Mouse (Mus musculus) macrophage (primary cell): ENCODE data around the gene Fkbp11. TPM values are rescaled to one million over a fixed set of nuclear protein-coding genes. Genes with fewer than 3 reads are reported as not detected.

ENCODE experiments used
- H3K27ac ChIP-seq: fragments of 350-480 bp; formaldehyde crosslinking; 2 replicates; pipeline ENCODE4 v1.9.0; 2021
- H3K36me3 ChIP-seq: fragments of 350-480 bp; formaldehyde crosslinking; 2 replicates; pipeline ENCODE4 v1.9.0; 2021; ENCODE audit errors: inconsistent target
- H3K4me3 ChIP-seq: fragments of 350-480 bp; formaldehyde crosslinking; 2 replicates; pipeline ENCODE4 v1.9.0; 2021; ENCODE audit errors: inconsistent target
- H3K79me2 ChIP-seq: fragments of 350-480 bp; formaldehyde crosslinking; 2 replicates; pipeline ENCODE4 v1.9.0; 2021; ENCODE audit errors: inconsistent target
- WGBS: methylation state at CpG from one replicate; pipeline ENCODE4 v1.1.7; 2026; ENCODE audit warnings: inconsistent platforms; ENCODE audit not compliant: missing documents; 5-methylcytosine and 5-hydroxymethylcytosine counted together
- polyA plus RNA-seq: library from polyadenylated mRNA; stranded (reverse); fragments of 250-400 nt; gene quantifications from 3 replicates; pipeline ENCODE4 v1.2.4, GENCODE M21; 2018; ENCODE audit warnings: inconsistent platforms

Fkbp11 gene
- polyA plus RNA-seq, 1 experiment from 2014 or later = 0.42 TPM

- Histone ChIP-seq H3K4me3 (no peak overlapping the region), H3K36me3 (no peaks in the 10 kb centered on the region), H3K79me2 (no peaks in the 10 kb centered on the region), H3K27ac (no peak overlapping the region)
- 44% methylated on average over 7 of the region's 7 CpGs for WGBS
Observed at GRCm38 (mm10) chr15:98729791-98730545, 2.0 kb upstream of the Fkbp11 start.

GRCm38 (mm10) chr15:98728366-98728765, 368 bp upstream of the Fkbp11 start:
- WGBS = 31% methylated on average over 9 of the region's 9 CpGs
- no peak overlapping the region for H3K4me3 ChIP-seq

GRCm38 (mm10) chr15:98726746-98727145, 1.3 kb downstream of the Fkbp11 start:
- no peaks in the 10 kb centered on the region for H3K36me3 ChIP-seq
- H3K79me2 ChIP-seq = no peaks in the 10 kb centered on the region
- H3K4me3 ChIP-seq = no peak overlapping the region
- no peak overlapping the region for H3K27ac ChIP-seq
- WGBS = 79% methylated on average over 7 of the region's 7 CpGs

More at GRCm38 (mm10) chr15:98728366-98728765, 368 bp upstream of the Fkbp11 start:
- Histone ChIP-seq H3K36me3 (no peaks in the 10 kb centered on the region), H3K27ac (no peak overlapping the region), H3K79me2 (no peaks in the 10 kb centered on the region)

DNA sequence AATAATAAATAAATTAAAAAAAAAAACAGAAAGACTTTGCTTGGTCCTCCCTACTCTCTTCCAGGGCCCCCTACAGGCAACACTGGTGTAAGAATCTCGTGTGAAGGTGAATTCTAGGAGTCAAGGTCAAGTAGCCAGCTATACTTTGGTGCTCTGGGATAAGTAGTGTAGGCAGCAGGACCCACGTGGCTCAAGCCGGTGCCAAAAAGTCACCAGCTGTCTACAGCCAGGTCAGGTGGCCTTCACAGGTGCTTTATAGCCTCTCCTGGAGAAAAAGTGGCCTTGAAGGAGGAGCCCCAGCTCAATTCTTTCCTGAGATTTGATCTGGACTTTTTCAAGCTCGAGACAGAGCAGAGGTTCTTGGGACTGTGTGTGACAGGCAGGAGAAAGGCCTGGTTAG, 1.9 kb downstream of the Fkbp11 start:
- Histone ChIP-seq H3K27ac (no peak overlapping the region), H3K4me3 (no peak overlapping the region)
- WGBS = 90% methylated on average over 4 of the region's 4 CpGs

DNA sequence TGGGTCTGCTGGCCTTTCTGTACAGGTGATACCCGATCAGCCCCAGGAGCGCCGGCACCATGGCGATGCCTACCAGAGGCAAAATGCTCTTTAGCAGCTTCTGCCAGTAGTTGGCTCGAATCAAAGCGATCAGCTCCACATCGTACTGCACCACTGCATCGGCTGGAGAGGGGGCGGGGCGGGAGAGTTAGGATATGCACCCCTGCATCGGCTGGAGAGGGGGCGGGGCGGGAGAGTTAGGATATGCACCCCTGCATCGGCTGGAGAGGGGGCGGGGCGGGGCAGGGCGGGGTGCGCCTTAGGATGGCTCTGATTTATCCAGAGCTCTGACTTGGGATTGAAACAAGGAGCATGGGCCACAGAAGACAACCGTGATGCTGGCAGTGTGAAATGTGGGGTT, 3.6 kb downstream of the Fkbp11 start:
- no peaks in the 10 kb centered on the region for H3K36me3 ChIP-seq
- no peak overlapping the region for H3K27ac ChIP-seq
- WGBS = 89% methylated on average over 6 of the region's 19 CpGs
- no peak overlapping the region for H3K4me3 ChIP-seq
- H3K79me2 ChIP-seq = no peaks in the 10 kb centered on the region

More for the DNA sequence above, 1.9 kb downstream of the Fkbp11 start:
- no peaks in the 10 kb centered on the region for H3K36me3 ChIP-seq
- H3K79me2 ChIP-seq = no peaks in the 10 kb centered on the region

- 9% methylated on average over 13 of the region's 14 CpGs for WGBS
- Histone ChIP-seq H3K4me3 (no peak overlapping the region), H3K36me3 (no peaks in the 10 kb centered on the region), H3K27ac (no peak overlapping the region), H3K79me2 (no peaks in the 10 kb centered on the region)
Observed at GRCm38 (mm10) chr15:98722854-98723253, 5.1 kb downstream of the Fkbp11 start.

- WGBS = 83% methylated on average over 8 of the region's 8 CpGs
- Histone ChIP-seq H3K4me3 (no peak overlapping the region), H3K27ac (no peak overlapping the region), H3K79me2 (no peaks in the 10 kb centered on the region), H3K36me3 (no peaks in the 10 kb centered on the region)
Observed at GRCm38 (mm10) chr15:98722191-98722590, 5.8 kb downstream of the Fkbp11 start.

- Histone ChIP-seq H3K79me2 (no peaks in the 10 kb centered on the region), H3K27ac (no peak overlapping the region), H3K36me3 (no peaks in the 10 kb centered on the region), H3K4me3 (no peak overlapping the region)
- 87% methylated on average over 16 of the region's 16 CpGs for WGBS
Observed at GRCm38 (mm10) chr15:98717301-98717700, 10.7 kb downstream of the Fkbp11 start.

DNA sequence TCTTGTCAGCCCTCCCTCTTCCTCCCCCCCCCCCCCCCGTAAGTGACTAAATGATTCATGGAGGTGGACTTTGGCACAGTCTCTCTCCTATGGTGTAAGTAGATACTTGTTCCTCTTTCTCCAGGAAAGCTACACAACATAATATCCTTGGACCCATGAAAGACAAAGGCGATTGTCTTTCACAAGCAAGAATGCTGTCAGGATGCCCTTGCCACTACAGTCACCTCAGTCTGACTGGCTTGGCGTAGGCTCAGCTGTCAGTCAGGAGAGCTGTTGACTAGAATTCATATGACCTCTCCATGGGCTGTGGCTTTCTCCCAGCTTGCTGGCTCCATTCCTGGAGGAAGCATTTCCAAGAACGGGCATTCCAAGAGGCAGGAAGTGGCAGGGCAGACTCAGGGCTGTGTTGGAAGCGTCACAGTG, 13.8 kb downstream of the Fkbp11 start:
- Histone ChIP-seq H3K4me3 (no peak overlapping the region), H3K27ac (no peak overlapping the region), H3K36me3 (no peaks in the 10 kb centered on the region), H3K79me2 (no peaks in the 10 kb centered on the region)
- 76% methylated on average over 4 of the region's 5 CpGs for WGBS

- Histone ChIP-seq H3K27ac (no peak overlapping the region), H3K36me3 (no peaks in the 10 kb centered on the region), H3K79me2 (no peaks in the 10 kb centered on the region), H3K4me3 (no peak overlapping the region)
- WGBS = 14% methylated on average over 9 of the region's 9 CpGs
Observed at GRCm38 (mm10) chr15:98710442-98710841, 17.6 kb downstream of the Fkbp11 start.

GRCm38 (mm10) chr15:98707766-98708372, 20.1 kb downstream of the Fkbp11 start, which contains the start of gene Ccdc65:
Gene Ccdc65, plus strand, starts transcription at chr15:98708207.
- H3K79me2 ChIP-seq = no peaks in the 10 kb centered on the region

DNA sequence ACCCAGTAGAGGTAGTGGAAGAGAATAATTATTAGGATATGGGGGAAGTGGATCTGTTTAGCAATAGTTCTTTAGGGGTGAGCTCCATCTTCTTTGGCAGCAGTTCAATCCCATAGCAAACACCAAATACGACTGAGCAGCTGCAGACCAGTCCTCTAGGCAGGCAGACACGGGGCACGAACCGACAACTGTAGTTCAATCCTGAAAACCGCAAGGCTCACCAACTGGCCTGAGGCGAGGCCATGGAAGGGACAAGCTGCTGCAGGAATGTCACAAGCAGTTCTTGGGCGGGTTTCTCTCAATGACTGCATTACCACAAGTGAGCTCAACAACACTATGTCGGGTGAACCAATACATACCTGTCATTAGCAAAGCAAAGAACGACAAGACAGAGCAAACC, 23.7 kb downstream of the Fkbp11 start:
- Histone ChIP-seq H3K4me3 (no peak overlapping the region), H3K36me3 (no peaks in the 10 kb centered on the region), H3K79me2 (no peaks in the 10 kb centered on the region), H3K27ac (no peak overlapping the region)
- 63% methylated on average over 9 of the region's 9 CpGs for WGBS

More at GRCm38 (mm10) chr15:98707766-98708372, 20.1 kb downstream of the Fkbp11 start, which contains the start of gene Ccdc65:
- Histone ChIP-seq H3K27ac (no peak within 1 kb of the TSS), H3K4me3 (peak within 1 kb of the TSS; percentile 23; the same call in 1 of the 2 replicates), H3K36me3 (no peaks in the 10 kb centered on the region)
- 23% methylated on average over 13 of the region's 16 CpGs for WGBS

DNA sequence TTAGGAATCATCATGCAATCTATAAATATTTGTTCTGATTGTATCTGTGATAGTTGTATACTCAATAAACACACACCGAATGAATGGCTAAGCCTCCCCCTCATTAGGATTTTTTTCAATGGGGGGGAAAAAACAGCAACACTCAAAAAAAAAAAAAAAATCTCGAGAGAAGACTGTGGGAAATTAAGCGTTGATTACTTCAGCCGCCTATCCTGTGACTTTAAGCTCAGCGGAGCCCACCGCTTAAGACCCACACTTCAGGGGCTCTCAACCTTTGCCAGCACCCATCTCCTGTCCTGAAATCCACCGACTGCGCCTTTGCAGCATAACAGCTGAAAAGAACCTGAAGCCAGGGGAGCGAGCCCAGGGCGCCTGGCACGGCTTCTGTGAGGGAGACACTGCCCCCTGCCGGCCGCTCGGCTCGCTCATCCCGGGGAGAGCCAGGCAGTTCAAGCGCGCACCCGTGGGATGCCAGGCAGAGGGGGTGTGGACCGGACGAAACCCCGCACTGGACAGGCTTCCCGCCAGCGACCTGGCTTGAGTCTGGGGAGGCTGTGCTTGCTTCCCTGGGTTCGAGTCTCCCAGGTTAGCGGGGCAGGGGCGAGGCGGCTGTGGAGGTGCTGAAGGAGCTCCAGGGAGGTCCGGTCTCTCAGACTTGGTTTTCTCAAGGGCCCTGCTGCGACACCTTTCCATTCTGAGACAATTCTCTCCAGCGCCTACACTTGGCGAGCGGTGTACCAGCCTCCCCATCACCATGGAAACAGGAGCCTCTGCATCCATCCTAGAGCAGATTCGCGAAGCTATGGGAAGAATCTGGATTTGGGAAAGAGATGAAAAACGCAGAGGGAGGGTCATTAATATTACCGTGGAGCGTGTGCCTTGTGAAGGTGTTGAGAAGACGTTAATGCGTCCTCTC, 28.6 kb downstream of the Fkbp11 start:
- H3K79me2 ChIP-seq = no peaks in the 10 kb centered on the region
- no peak overlapping the region for H3K27ac ChIP-seq
- WGBS = 10% methylated on average over 38 of the region's 40 CpGs
- no peak overlapping the region for H3K4me3 ChIP-seq
- no peaks in the 10 kb centered on the region for H3K36me3 ChIP-seq

- 75% methylated on average over 8 of the region's 8 CpGs for WGBS
- no peaks in the 10 kb centered on the region for H3K36me3 ChIP-seq
- no peak overlapping the region for H3K4me3 ChIP-seq
- H3K79me2 ChIP-seq = no peaks in the 10 kb centered on the region
- H3K27ac ChIP-seq = no peak overlapping the region
Observed at GRCm38 (mm10) chr15:98696216-98696615, 31.8 kb downstream of the Fkbp11 start.
